Mouse (Mus musculus): ENCODE data around the gene Hnrnpu. TPM values are rescaled to one million over a fixed set of nuclear protein-coding genes. Genes with fewer than 3 reads are reported as not detected.
"Not testable (repeated sequence)": the region's sequence is repeated elsewhere in the genome, so short reads cannot be mapped to it uniquely, and the experiment has no call there.

The Hnrnpu gene
- total RNA-seq, 2 experiments from 2014 or later = 135 to 140 TPM

DNA sequence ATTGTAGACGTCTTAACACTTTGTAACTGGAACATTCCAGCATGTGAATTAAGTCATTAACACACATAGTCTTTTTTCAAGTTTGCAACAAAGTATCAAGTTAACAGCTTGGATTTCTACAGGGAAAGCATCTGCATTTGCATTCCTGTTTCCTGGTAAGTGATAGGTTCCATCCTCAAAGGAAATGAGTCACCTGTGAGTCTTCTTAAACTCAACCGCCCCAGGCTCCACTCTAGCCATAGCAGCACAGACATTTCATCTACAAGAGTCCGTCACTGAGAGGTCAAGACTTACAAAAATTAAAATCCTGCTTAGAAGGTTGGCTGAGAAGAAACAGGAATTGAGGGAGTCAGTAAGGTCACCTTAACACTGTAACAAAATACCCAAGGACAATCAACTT, 45.9 kb downstream of the Hnrnpu start:
- Histone ChIP-seq H3K4me3 (no peak overlapping the region), H3K27ac (no peak overlapping the region)
- DNase-seq = no peak
- intact Hi-C loops (cut with DNase I) = no loop called here
- no peak for TF ChIP-seq CTCF (IDR thresholded peaks at IDR 0.05)

DNA sequence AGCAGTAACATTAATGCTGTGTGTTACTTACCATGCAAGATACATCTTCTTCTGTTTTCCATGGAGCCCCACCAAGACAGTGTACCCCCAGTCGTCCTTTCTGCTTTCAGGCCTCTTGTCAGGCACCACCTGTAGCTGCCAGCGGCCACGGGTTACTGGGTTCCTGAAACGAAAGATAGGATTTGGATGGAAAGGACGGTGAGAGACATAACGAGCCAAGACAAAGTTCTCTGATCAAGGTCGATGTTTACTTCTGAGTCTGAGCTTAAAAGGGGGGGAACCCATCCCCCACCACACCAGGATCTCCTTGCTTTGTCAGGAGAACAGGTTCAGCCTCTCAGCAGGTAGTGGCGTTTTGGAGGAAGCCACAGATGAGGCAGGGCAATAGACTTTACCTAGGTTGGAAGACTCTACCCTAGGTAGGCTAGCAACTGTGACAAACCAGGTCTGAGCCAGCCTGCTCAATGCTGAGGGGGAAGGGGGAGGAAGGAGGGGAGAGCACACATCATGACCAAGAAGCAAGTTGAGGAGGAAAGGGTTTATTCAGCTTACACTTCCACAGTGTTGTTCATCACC, 49.9 kb downstream of the Hnrnpu start:
- DNase-seq = no peak
- Histone ChIP-seq H3K4me3 (no peak overlapping the region), H3K27ac (no peak overlapping the region)
- intact Hi-C loops (cut with DNase I) = no loop called here
- no peak for TF ChIP-seq CTCF (IDR thresholded peaks at IDR 0.05)

DNA sequence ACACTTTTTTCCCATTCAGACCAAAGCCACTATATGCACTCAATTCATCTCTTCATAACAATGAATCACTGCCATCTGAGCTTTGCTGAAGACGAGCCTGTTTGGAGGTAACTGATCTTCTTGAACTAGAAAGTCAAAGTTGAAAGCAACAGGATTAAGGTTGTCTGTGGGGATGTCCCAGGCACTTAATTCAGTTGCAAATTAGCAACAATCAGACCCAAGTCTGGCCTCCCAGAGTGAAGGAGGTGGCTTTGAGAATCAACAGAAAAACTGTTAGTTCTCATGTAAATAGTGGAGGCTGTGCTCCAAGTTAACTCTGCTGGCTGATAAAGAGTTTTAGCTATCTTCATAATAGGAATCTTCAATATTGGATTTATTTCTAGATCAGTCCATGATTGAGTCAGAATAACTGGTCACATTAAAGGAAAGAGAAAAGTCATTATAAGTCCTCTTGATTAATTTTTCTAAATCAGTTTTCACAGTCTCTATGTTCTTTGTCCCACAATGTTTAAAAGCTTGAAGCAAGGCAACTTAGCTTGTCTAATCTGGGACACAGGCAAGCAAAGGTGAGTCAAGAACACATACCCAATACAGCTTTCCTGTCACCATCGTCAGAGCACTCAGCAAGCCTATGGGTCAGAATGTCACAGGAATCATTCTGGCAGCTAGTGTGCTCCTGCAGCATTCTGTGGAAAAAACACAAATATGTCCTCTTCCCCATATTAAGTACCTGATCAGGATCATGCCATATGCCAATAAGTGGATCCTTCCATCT, 53.5 kb downstream of the Hnrnpu start:
- no peak for DNase-seq
- no peak overlapping the region for H3K27ac ChIP-seq
- no peak for TF ChIP-seq CTCF (IDR thresholded peaks at IDR 0.05)
- intact Hi-C loops (cut with DNase I) = no loop called here
- no peak overlapping the region for H3K4me3 ChIP-seq

DNA sequence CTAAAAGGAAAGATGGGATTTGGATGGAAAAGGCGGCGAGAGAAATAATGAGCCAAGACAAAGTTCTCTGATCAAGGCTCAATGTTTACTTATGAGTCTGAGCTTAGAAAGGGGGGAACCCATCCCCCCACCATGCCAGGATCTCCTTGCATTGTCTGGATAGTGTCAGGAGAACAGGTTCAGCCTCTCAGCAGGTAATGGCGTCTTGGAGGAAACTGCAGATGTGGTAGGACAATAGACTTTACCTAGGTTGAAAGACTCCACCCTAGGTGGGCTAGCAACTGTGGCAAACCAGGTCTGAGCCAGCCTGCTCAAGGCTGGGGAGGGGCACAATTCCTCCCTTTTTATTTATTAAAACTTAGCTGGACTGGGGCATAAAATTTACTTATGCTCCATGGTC, 54.3 kb downstream of the Hnrnpu start:
- H3K4me3 ChIP-seq; DNase-seq; H3K27ac ChIP-seq; intact Hi-C loops (cut with DNase I): not testable (repeated sequence)

DNA sequence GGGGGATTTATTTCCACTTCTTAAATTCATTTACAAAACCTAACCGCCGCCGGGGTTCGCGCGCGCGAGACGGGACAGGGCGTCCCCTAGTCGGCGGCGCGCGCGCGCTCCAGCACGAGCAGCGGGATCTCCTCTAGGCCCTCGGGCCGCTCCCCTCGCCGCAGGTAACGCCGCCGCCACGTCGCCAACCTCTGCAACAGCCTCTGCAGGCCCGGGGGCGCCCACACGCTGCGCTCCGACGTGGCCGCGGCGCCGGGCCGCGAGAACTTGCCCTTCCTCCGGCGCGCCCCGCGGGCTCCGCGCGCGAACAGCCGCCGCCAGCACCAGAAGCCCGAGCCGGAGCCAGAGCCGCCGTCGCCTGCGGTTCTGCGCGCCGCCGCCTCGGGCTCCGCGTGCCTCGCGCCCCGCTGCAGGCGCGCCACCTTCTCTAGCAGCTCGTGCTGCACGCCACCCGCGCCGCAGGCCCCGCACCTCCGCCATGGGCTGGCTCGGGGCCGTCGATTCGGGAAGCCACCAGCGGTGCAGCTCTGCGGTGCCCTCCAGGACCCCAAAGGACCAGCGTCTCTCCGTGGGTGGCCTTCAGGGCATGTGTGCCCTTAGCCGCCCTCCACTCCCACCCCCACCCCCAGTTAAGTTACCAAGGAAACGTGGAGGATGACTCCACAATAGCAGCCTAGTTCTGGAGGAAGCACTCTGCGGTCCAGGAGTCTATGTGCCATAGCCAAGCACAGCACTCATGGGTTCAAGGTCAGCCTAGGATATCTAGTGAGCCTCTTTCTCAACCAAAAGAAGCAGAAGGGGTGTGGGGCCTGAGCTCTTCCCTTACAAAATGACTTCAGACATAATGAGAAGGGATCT, 61.3 kb downstream of the Hnrnpu start:
- TF ChIP-seq CTCF (IDR thresholded peaks at IDR 0.05) = 0 out of 2 replicates have a peak, but pooled peaks have one; percentile 2
- intact Hi-C loops (cut with DNase I) = no loop called here
- peak overlapping the region; percentile 82 for H3K4me3 ChIP-seq
- DNase-seq = peak; percentile 71
- peak overlapping the region; percentile 54 for H3K27ac ChIP-seq

DNA sequence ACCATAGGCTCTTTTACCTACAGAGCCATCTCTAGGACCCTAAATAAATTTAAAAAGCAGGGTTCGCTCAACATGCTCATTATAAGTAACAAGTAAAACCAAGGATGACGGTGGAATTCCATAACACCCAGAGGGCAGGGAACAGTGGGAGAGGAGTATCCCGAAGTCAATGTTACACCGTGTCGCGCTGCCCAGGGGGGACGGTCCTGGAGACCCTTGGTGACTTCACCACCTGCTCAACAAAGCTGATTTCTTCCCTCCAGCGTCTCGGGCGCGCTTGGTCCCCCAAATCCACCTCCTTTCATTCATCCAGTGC, 61.9 kb downstream of the Hnrnpu start:
- Histone ChIP-seq H3K27ac (no peak overlapping the region; the same call in 1 of the 2 replicates), H3K4me3 (peak overlapping the region; percentile 82)
- intact Hi-C loops (cut with DNase I) = no loop called here

DNA sequence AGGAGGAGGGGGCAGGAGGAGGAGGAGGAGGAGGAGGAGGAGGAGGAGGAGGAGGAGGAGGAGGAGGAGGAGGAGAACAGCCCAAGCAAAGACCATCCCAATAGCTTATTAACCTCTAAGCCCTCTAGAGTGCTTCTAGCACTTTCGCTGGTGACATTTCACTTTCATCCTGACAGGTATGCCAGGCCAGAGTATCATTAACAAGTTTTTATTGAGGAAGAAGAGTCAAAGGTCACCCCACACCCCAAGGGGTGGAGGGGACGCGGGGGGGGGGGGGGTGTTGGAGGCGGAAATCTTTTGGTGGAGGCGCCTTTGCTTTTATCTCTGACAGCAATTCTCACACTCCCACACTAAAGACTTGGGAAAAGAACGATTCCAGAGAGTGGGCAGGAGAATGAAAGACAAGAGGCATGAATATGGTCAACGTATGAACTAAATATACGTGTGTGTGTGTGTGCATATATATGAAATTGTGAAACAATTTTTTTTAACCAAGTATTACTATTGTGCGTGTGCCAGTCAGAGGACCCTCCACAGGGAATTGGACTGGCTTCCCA, 62.3 kb downstream of the Hnrnpu start:
- Histone ChIP-seq H3K4me3 (peak overlapping the region; percentile 82), H3K27ac (no peak overlapping the region)
- TF ChIP-seq CTCF (IDR thresholded peaks at IDR 0.05) = no peak
- no peak for DNase-seq
- intact Hi-C loops (cut with DNase I) = no loop called here

More for the DNA sequence above, 61.9 kb downstream of the Hnrnpu start:
- TF ChIP-seq CTCF (IDR thresholded peaks at IDR 0.05) = no peak
- no peak for DNase-seq

Small RNAs within 50 kb of the gene (microRNA-seq; reads per million reads assigned to microRNA genes)
- gene Gm27458 = not detected

Other genes starting within 250 kb of the Hnrnpu start
- gene Desi2, start 150.4 kb downstream of the Hnrnpu start, total RNA-seq (2021) = 10 to 100 TPM; 33.0 to 40.9 TPM
- 10 to 100 TPM; 33.3 to 63.8 TPM for gene Cox20, start 18.7 kb downstream of the Hnrnpu start, total RNA-seq (2021)
- 10 to 100 TPM; 14.7 to 15.9 TPM for gene Efcab2, start 68.3 kb upstream of the Hnrnpu start, total RNA-seq (2021)
- gene Kif26b, start 191.3 kb upstream of the Hnrnpu start, total RNA-seq (2021) = 1 to 10 TPM; 1.9 to 3.5 TPM